Mouse (Mus musculus) liver, embryonic 16.5 days (tissue): ENCODE results near the gene Golph3. TPM values are rescaled to one million over a fixed set of nuclear protein-coding genes. Genes with fewer than 3 reads are reported as not detected.
"Not testable (repeated sequence)": the region's sequence is repeated elsewhere in the genome, so short reads cannot be mapped to it uniquely, and the experiment has no call there.

Experiments used
- ATAC-seq: fragments of 200-750 bp; cut with Nextera tagmentation; 2 replicates; pipeline ENCODE4 v1.8.0; 2017; ENCODE audit warnings: low read depth, mild to moderate bottlenecking, moderate number of reproducible peaks, moderate library complexity
- H3K27ac ChIP-seq: fragments of 300-500 bp; sonication (generic); 2 replicates; pipeline ENCODE4 v1.5.1; 2014; ENCODE audit warnings: mild to moderate bottlenecking, low read length
- H3K27me3 ChIP-seq: fragments of 300-500 bp; sonication (generic); 2 replicates; pipeline ENCODE4 v1.6.1; 2014; ENCODE audit warnings: low read depth, low read length, mixed read lengths; ENCODE audit not compliant: control insufficient read depth, insufficient read depth
- H3K36me3 ChIP-seq: fragments of 300-500 bp; sonication (generic); 2 replicates; pipeline ENCODE4 v1.6.1; 2014; ENCODE audit warnings: mild to moderate bottlenecking; ENCODE audit not compliant: control insufficient read depth, insufficient read depth
- H3K4me1 ChIP-seq: fragments of 300-500 bp; sonication (generic); 2 replicates; pipeline ENCODE4 v1.6.1; 2014; ENCODE audit warnings: low read depth, low read length, mixed read lengths; ENCODE audit not compliant: control insufficient read depth
- H3K4me2 ChIP-seq: fragments of 300-500 bp; sonication (generic); 2 replicates; pipeline ENCODE4 v1.6.1; 2014; ENCODE audit warnings: low read depth, low read length, mixed read lengths
- H3K4me3 ChIP-seq: fragments of 300-500 bp; sonication (generic); 2 replicates; pipeline ENCODE4 v1.5.1; 2014; ENCODE audit warnings: low read depth, mild to moderate bottlenecking, low read length
- H3K9ac ChIP-seq: fragments of 300-500 bp; sonication (generic); 2 replicates; pipeline ENCODE4 v1.6.1; 2014; ENCODE audit warnings: low read depth, low read length
- H3K9me3 ChIP-seq: fragments of 300-500 bp; sonication (generic); replicated peaks from 2 replicates; pipeline ENCODE4 v1.6.1; 2016; ENCODE audit warnings: low read length; ENCODE audit not compliant: control insufficient read depth
- WGBS: fragments of 180-500 bp; shearing (Covaris S2); extraction: QIAGEN DNeasy Blood & Tissue Kit; methylation state at CpG from one replicate; pipeline ENCODE4 v1.1.7; 2014; ENCODE audit not compliant: insufficient replicate concordance; 5-methylcytosine and 5-hydroxymethylcytosine counted together
- polyA plus RNA-seq: library from polyadenylated mRNA; unstranded; fragments of >200 nt; fragmentation: Nextera tagmentation; extraction: Ambion mirVana; gene quantifications from 2 replicates; pipeline ENCODE4 v1.2.1, GENCODE M21; 2015

The Golph3 gene
- polyA plus RNA-seq, 1 experiment from 2014 or later, result 38.1 TPM

DNA sequence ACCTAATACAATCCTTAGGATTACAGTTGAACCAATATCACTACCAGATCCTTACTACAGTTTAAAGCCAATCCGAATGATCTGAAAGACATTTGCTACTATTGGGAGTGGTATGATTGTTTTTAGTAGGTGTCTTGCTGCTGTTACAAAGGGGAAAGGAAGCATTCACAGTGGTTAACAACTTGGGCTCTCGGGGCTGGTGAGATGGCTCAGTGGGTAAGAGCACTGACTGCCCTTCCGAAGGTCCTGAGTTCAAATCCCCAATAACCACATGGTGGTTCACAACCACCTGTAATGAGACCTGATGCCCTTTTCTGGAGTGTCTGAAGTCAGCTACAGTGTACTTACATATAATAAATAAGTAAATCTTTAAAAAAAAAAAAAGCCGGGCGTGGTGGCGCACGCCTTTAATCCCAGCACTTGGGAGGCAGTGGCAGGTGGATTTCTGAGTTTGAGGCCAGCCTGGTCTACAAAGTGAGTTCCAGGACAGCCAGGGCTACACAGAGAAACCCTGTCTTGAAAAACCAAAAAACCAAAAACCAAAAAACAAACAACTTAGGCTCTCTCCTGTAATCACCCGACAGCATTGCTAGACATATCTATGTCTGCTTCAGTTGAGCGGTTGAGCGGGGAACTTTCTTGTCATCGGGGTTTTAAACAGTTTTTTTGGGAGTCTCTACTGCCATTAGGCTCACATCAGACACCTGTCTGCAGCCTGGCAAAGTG is 45.5 kb downstream of the Golph3 start:
- peak overlapping the region; percentile 56 for H3K4me2 ChIP-seq
- not testable (repeated sequence) for H3K27me3 ChIP-seq, H3K36me3 ChIP-seq, H3K9me3 ChIP-seq, ATAC-seq
- WGBS, result 48% methylated on average over 11 of the region's 11 CpGs
- peaks cover 29% of the 10 kb centered on the region for H3K4me1 ChIP-seq
- peak overlapping the region; percentile 29; the same call in 1 of the 2 replicates for H3K4me3 ChIP-seq
- peak overlapping the region; percentile 78 for H3K27ac ChIP-seq
- H3K9ac ChIP-seq, result peak overlapping the region; percentile 36

- H3K27me3 ChIP-seq, result no peaks in the 10 kb centered on the region
- peak overlapping the region; percentile 56 for H3K4me2 ChIP-seq
- no peaks in the 10 kb centered on the region for H3K36me3 ChIP-seq
- H3K27ac ChIP-seq, result peak overlapping the region; percentile 78
- peaks cover 29% of the 10 kb centered on the region for H3K4me1 ChIP-seq
- no peaks in the 10 kb centered on the region for H3K9me3 ChIP-seq
- 14% methylated on average over 13 of the region's 13 CpGs for WGBS
- peak overlapping the region; percentile 29 for H3K4me3 ChIP-seq
- ATAC-seq, result peak; percentile 91
- peak overlapping the region; percentile 36 for H3K9ac ChIP-seq
Observed at GRCm38 (mm10) chr15:12367306-12368080, 46.2 kb downstream of the Golph3 start.

- 0 out of 2 replicates have a peak overlapping the region, but pooled peaks have one; percentile 4 for H3K9ac ChIP-seq
- 69% methylated on average over 11 of the region's 11 CpGs for WGBS
- no peaks in the 10 kb centered on the region for H3K36me3 ChIP-seq
- H3K27ac ChIP-seq, result peak overlapping the region; percentile 78
- H3K4me3 ChIP-seq, result no peak overlapping the region
- ATAC-seq, result no peak
- H3K4me1 ChIP-seq, result peaks cover 29% of the 10 kb centered on the region
- H3K27me3 ChIP-seq, result no peaks in the 10 kb centered on the region
- peak overlapping the region; percentile 56; the same call in 1 of the 2 replicates for H3K4me2 ChIP-seq
- H3K9me3 ChIP-seq, result no peaks in the 10 kb centered on the region
Observed at GRCm38 (mm10) chr15:12368357-12368756, 47.1 kb downstream of the Golph3 start.

- peaks cover 29% of the 10 kb centered on the region for H3K4me1 ChIP-seq
- no peak for ATAC-seq
- H3K9me3 ChIP-seq, result no peaks in the 10 kb centered on the region
- no peak overlapping the region for H3K4me2 ChIP-seq
- no peaks in the 10 kb centered on the region for H3K27me3 ChIP-seq
- H3K9ac ChIP-seq, result no peak overlapping the region
- WGBS, result 61% methylated on average over 4 of the region's 4 CpGs
- no peak overlapping the region for H3K27ac ChIP-seq
- H3K4me3 ChIP-seq, result no peak overlapping the region
- no peaks in the 10 kb centered on the region for H3K36me3 ChIP-seq
Observed at GRCm38 (mm10) chr15:12368850-12369249, 47.6 kb downstream of the Golph3 start.

GRCm38 (mm10) chr15:12370096-12370495 is 48.8 kb downstream of the Golph3 start:
- no peak overlapping the region for H3K27ac ChIP-seq
- ATAC-seq, result no peak
- 87% methylated on average over 3 of the region's 3 CpGs for WGBS

GRCm38 (mm10) chr15:12371183-12371582 is 49.9 kb downstream of the Golph3 start:
- Histone ChIP-seq H3K27me3 (no peaks in the 10 kb centered on the region), H3K36me3 (no peaks in the 10 kb centered on the region), H3K4me3 (no peak overlapping the region), H3K9me3 (no peaks in the 10 kb centered on the region), H3K4me2 (no peak overlapping the region), H3K27ac (no peak overlapping the region), H3K4me1 (peaks cover 34% of the 10 kb centered on the region), H3K9ac (no peak overlapping the region)
- no peak for ATAC-seq
- WGBS, result 2% methylated on average over 8 of the region's 8 CpGs

More at GRCm38 (mm10) chr15:12370096-12370495, 48.8 kb downstream of the Golph3 start:
- H3K4me3 ChIP-seq, result no peak overlapping the region
- H3K4me1 ChIP-seq, result peaks cover 31% of the 10 kb centered on the region
- no peaks in the 10 kb centered on the region for H3K36me3 ChIP-seq
- no peak overlapping the region for H3K9ac ChIP-seq
- H3K9me3 ChIP-seq, result no peaks in the 10 kb centered on the region
- H3K27me3 ChIP-seq, result no peaks in the 10 kb centered on the region
- H3K4me2 ChIP-seq, result no peak overlapping the region

GRCm38 (mm10) chr15:12373496-12373895 is 52.2 kb downstream of the Golph3 start:
- ATAC-seq, result no peak
- no peaks in the 10 kb centered on the region for H3K27me3 ChIP-seq
- no peak overlapping the region for H3K27ac ChIP-seq
- no peak overlapping the region for H3K9ac ChIP-seq
- 60% methylated on average over 14 of the region's 14 CpGs for WGBS
- no peak overlapping the region for H3K4me2 ChIP-seq
- H3K4me1 ChIP-seq, result peaks cover 20% of the 10 kb centered on the region
- no peaks in the 10 kb centered on the region for H3K36me3 ChIP-seq
- no peaks in the 10 kb centered on the region for H3K9me3 ChIP-seq
- H3K4me3 ChIP-seq, result no peak overlapping the region

- Histone ChIP-seq H3K4me2 (no peak overlapping the region), H3K9me3 (no peaks in the 10 kb centered on the region), H3K27me3 (no peaks in the 10 kb centered on the region), H3K36me3 (no peaks in the 10 kb centered on the region), H3K4me3 (no peak overlapping the region), H3K27ac (no peak overlapping the region), H3K4me1 (peaks cover 20% of the 10 kb centered on the region), H3K9ac (no peak overlapping the region)
- WGBS, result 70% methylated on average over 6 of the region's 6 CpGs
- ATAC-seq, result no peak
Observed at GRCm38 (mm10) chr15:12373918-12374317, 52.7 kb downstream of the Golph3 start.

DNA sequence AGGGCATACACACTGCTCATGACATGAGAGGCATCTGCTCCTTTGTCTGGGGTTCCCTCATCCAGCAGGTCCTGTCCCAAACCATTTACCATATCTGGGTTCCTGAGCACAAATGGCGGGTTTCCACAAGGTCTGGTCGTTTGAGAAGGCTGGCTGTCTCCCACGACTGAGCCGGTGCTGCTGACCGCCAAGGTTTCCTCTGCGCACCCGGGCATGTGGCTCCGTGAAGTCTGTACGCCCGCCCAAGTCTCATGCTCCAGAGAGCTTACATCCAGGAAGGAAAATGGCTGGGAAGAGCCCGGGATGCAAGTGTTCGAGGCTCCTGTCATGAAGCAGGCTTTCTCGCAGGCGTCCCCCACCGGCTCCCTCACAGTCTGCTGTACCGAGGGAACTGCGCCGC is 53.7 kb downstream of the Golph3 start:
- peak overlapping the region; percentile 55 for H3K4me3 ChIP-seq
- WGBS, result 57% methylated on average over 18 of the region's 18 CpGs
- ATAC-seq, result no peak
- H3K4me1 ChIP-seq, result peaks cover 20% of the 10 kb centered on the region
- peak overlapping the region; percentile 72 for H3K4me2 ChIP-seq
- H3K9me3 ChIP-seq, result no peaks in the 10 kb centered on the region
- no peak overlapping the region for H3K27ac ChIP-seq
- H3K27me3 ChIP-seq, result no peaks in the 10 kb centered on the region
- 0 out of 2 replicates have a peak overlapping the region, but pooled peaks have one; percentile 10 for H3K9ac ChIP-seq
- no peaks in the 10 kb centered on the region for H3K36me3 ChIP-seq
